Mouse (Mus musculus): ENCODE data around the gene Sf3b2. TPM values are rescaled to one million over a fixed set of nuclear protein-coding genes. Genes with fewer than 3 reads are reported as not detected.

Sf3b2 gene
- polyA plus RNA-seq, 1 experiment: 175 TPM

DNA sequence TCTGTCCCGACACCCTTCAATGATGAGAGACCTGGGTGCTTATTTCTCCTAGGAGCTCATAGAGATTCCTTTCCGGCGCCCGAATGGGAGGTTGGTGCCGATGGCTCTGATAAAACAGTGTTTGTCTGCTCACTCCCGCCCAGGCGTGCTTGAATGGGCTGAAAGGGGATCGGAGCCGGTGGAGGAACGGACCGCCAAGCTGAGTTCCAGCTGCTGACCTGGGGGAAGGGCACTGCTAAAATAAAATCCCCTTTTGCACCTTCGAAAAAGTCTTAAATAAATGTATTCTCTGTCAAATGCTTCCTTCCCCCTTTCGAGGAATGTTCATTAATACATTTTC lies 451 bp upstream of the Sf3b2 start:
- TF ChIP-seq POLR2A (IDR thresholded peaks at IDR 0.05; ENCODE audit: borderline replicate concordance, insufficient read depth, low read length) (no peak), CTCF (IDR thresholded peaks at IDR 0.05; ENCODE audit: borderline replicate concordance, insufficient read depth, low read depth, low read length) (no peak)
- Histone ChIP-seq H3K27me3 (ENCODE audit: control insufficient read depth, insufficient read depth, low read length) (no peaks in the 10 kb centered on the region), H3K27ac (ENCODE audit: insufficient read depth, low read length) (peak overlapping the region; percentile 67), H3K4me3 (replicated peaks; ENCODE audit: insufficient read depth, low read depth, low read length) (peak overlapping the region; percentile 64), H3K4me1 (ENCODE audit: control insufficient read depth, insufficient read depth, low read length) (peaks cover 10% of the 10 kb centered on the region)
- WGBS: 3% methylated on average over 13 of the region's 13 CpGs
- DNase-seq: no peak

DNA sequence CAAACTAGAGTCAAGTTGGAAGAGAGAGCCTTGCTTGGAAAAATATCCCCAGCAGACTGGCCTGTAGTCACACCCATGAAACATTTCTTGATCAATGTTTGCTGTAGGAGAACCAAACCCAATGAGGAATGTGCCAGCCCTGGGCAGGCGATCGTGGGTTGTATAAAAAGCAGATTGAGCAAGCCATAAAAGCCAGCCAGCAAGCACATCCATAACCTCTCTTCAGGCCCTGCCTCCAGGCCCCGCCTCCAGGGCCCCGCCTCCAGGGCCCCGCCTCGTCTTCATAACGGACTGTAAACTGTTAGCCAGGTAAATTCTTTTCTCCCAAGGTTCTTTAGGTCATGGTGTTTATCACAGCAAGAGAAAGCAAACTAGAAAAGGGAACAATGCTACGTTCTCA lies 16.9 kb downstream of the Sf3b2 start:
- no peak overlapping the region for H3K4me3 ChIP-seq (replicated peaks; ENCODE audit: insufficient read depth, low read depth, low read length)
- WGBS: 83% methylated on average over 8 of the region's 8 CpGs
- H3K4me1 ChIP-seq (ENCODE audit: control insufficient read depth, insufficient read depth, low read length): no peaks in the 10 kb centered on the region
- H3K27me3 ChIP-seq (ENCODE audit: control insufficient read depth, insufficient read depth, low read length): no peaks in the 10 kb centered on the region
- TF ChIP-seq CTCF (IDR thresholded peaks at IDR 0.05; ENCODE audit: borderline replicate concordance, insufficient read depth, low read depth, low read length) (no peak), POLR2A (IDR thresholded peaks at IDR 0.05; ENCODE audit: borderline replicate concordance, insufficient read depth, low read length) (no peak)
- no peak overlapping the region for H3K27ac ChIP-seq (ENCODE audit: insufficient read depth, low read length)
- DNase-seq: no peak

GRCm38 (mm10) chr19:5277140-5277539 lies 18.1 kb downstream of the Sf3b2 start:
- Histone ChIP-seq H3K27ac (ENCODE audit: insufficient read depth, low read length) (no peak overlapping the region), H3K27me3 (ENCODE audit: control insufficient read depth, insufficient read depth, low read length) (no peaks in the 10 kb centered on the region)
- TF ChIP-seq POLR2A (IDR thresholded peaks at IDR 0.05; ENCODE audit: borderline replicate concordance, insufficient read depth, low read length) (no peak), CTCF (IDR thresholded peaks at IDR 0.05; ENCODE audit: borderline replicate concordance, insufficient read depth, low read depth, low read length) (no peak)

GRCm38 (mm10) chr19:5276531-5276930 lies 18.7 kb downstream of the Sf3b2 start:
- DNase-seq: peak in 1 of 2 experiments; percentile 1
- Histone ChIP-seq H3K4me3 (replicated peaks; ENCODE audit: insufficient read depth, low read depth, low read length) (no peak overlapping the region), H3K4me1 (ENCODE audit: control insufficient read depth, insufficient read depth, low read length) (no peaks in the 10 kb centered on the region; the same call in 1 of the 2 replicates), H3K27me3 (ENCODE audit: control insufficient read depth, insufficient read depth, low read length) (no peaks in the 10 kb centered on the region), H3K27ac (ENCODE audit: insufficient read depth, low read length) (no peak overlapping the region)
- TF ChIP-seq POLR2A (IDR thresholded peaks at IDR 0.05; ENCODE audit: borderline replicate concordance, insufficient read depth, low read length) (no peak), CTCF (IDR thresholded peaks at IDR 0.05; ENCODE audit: borderline replicate concordance, insufficient read depth, low read depth, low read length) (no peak)
- WGBS: 82% methylated on average over 2 of the region's 2 CpGs

More at GRCm38 (mm10) chr19:5277140-5277539, 18.1 kb downstream of the Sf3b2 start:
- Histone ChIP-seq H3K4me1 (ENCODE audit: control insufficient read depth, insufficient read depth, low read length) (no peaks in the 10 kb centered on the region; the same call in 1 of the 2 replicates), H3K4me3 (replicated peaks; ENCODE audit: insufficient read depth, low read depth, low read length) (no peak overlapping the region)
- no peak for DNase-seq
- 98% methylated on average over 3 of the region's 3 CpGs for WGBS

GRCm38 (mm10) chr19:5275736-5276135 lies 19.5 kb downstream of the Sf3b2 start:
- Histone ChIP-seq H3K27me3 (ENCODE audit: control insufficient read depth, insufficient read depth, low read length) (no peaks in the 10 kb centered on the region), H3K4me3 (replicated peaks; ENCODE audit: insufficient read depth, low read depth, low read length) (no peak overlapping the region), H3K27ac (ENCODE audit: insufficient read depth, low read length) (no peak overlapping the region), H3K4me1 (ENCODE audit: control insufficient read depth, insufficient read depth, low read length) (no peaks in the 10 kb centered on the region; the same call in 1 of the 2 replicates)
- WGBS: 91% methylated on average over 5 of the region's 5 CpGs
- no peak for DNase-seq
- TF ChIP-seq CTCF (IDR thresholded peaks at IDR 0.05; ENCODE audit: borderline replicate concordance, insufficient read depth, low read depth, low read length): no peak
- no peak for TF ChIP-seq POLR2A (IDR thresholded peaks at IDR 0.05; ENCODE audit: borderline replicate concordance, insufficient read depth, low read length)

DNA sequence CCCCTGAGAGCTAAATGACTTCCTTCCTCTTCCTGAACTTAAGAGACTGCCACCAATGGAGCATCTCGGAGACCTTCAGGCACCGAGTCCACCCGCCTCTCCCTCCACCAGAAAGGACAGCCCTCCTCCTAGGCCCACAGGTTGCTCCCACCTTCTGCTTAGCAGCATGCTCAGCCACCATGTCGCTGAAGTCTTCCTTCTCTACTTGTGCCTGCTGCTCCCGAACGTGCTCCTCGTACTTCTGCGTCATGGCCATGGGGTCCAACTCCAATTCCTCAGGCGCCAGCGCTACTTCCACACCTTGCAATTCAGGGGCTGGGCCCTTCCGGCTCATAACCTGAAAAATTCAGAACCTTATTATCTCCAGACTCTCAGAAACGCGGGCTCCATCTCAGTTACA lies 20.6 kb downstream of the Sf3b2 start:
- no peak for DNase-seq
- WGBS: 95% methylated on average over 11 of the region's 13 CpGs
- no peaks in the 10 kb centered on the region; the same call in 1 of the 2 replicates for H3K4me1 ChIP-seq (ENCODE audit: control insufficient read depth, insufficient read depth, low read length)
- TF ChIP-seq POLR2A (IDR thresholded peaks at IDR 0.05; ENCODE audit: borderline replicate concordance, insufficient read depth, low read length) (no peak), CTCF (IDR thresholded peaks at IDR 0.05; ENCODE audit: borderline replicate concordance, insufficient read depth, low read depth, low read length) (no peak)
- H3K4me3 ChIP-seq (replicated peaks; ENCODE audit: insufficient read depth, low read depth, low read length): no peak overlapping the region
- no peak overlapping the region for H3K27ac ChIP-seq (ENCODE audit: insufficient read depth, low read length)
- H3K27me3 ChIP-seq (ENCODE audit: control insufficient read depth, insufficient read depth, low read length): no peaks in the 10 kb centered on the region

GRCm38 (mm10) chr19:5273916-5274315 lies 21.3 kb downstream of the Sf3b2 start:
- no peak overlapping the region for H3K4me3 ChIP-seq (replicated peaks; ENCODE audit: insufficient read depth, low read depth, low read length)
- TF ChIP-seq POLR2A (IDR thresholded peaks at IDR 0.05; ENCODE audit: borderline replicate concordance, insufficient read depth, low read length) (no peak), CTCF (IDR thresholded peaks at IDR 0.05; ENCODE audit: borderline replicate concordance, insufficient read depth, low read depth, low read length) (no peak)
- no peaks in the 10 kb centered on the region; the same call in 1 of the 2 replicates for H3K4me1 ChIP-seq (ENCODE audit: control insufficient read depth, insufficient read depth, low read length)
- H3K27me3 ChIP-seq (ENCODE audit: control insufficient read depth, insufficient read depth, low read length): no peaks in the 10 kb centered on the region
- H3K27ac ChIP-seq (ENCODE audit: insufficient read depth, low read length): no peak overlapping the region
- 65% methylated on average over 4 of the region's 4 CpGs for WGBS
- no peak for DNase-seq

DNA sequence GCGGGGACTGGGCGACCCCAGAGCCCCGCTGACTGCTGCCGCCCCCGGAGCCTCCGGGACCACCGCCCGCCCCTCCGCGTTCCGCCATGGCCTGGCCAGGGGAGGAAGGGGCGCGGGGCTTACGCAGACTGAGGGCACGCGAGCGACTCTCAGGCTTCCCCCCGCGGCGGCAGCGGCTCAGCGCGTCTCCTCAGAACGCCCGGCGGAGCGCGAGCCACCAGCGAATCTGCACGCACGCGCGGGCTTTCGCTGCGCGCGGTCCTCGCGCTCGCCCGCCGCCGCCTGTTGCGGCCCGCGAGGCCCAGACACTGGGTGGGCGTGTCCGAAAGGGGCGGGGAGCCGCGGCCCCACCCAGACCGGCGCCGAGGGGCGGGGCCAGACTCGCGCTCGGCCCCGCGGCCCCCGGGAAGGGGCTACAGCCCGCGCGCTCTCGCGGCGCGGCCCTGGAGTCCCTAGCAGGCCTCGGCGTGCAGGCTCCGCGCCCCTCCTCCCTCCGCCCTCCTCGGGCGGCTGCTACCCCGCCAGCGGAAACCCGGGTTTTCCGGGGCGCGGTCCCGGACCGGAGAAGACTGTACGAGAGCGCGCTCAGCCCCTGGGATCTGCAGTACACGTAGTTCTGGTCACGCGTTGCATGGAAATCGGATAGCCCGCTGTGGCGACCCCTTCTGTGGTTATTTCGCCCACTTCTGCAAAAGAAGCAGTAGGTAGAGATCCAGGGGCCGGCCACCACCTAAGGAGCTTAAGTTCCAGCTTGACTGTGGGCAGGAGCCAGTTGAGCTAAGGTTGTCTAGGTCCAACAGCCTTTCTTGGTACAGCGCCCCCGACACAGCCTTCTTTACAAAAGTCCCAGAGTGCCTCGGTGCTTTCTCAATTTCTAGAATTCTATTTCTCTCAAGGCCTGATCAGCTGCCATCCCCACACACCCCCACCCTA lies 22.2 kb downstream of the Sf3b2 start, which contains the start of gene Pacs1:
Gene Pacs1, minus strand, starts transcription at position 319 of the 933 bp plus-strand sequence.
- Histone ChIP-seq H3K4me1 (ENCODE audit: control insufficient read depth, insufficient read depth, low read length) (no peaks in the 10 kb centered on the region; the same call in 1 of the 2 replicates), H3K27ac (ENCODE audit: insufficient read depth, low read length) (no peak within 1 kb of the TSS), H3K4me3 (replicated peaks; ENCODE audit: insufficient read depth, low read depth, low read length) (peak within 1 kb of the TSS; percentile 54), H3K27me3 (ENCODE audit: control insufficient read depth, insufficient read depth, low read length) (no peaks in the 10 kb centered on the region)
- under 1% methylated on average over 90 of the region's 97 CpGs for WGBS
- TF ChIP-seq POLR2A (IDR thresholded peaks at IDR 0.05; ENCODE audit: borderline replicate concordance, insufficient read depth, low read length) (peak; percentile 51), CTCF (IDR thresholded peaks at IDR 0.05; ENCODE audit: borderline replicate concordance, insufficient read depth, low read depth, low read length) (no peak)
- peak; percentile 83 to 86 for DNase-seq

All from cerebellum, adult 2 months (tissue).